Mouse (Mus musculus): ENCODE results near the gene Lgals2. TPM values are rescaled to one million over a fixed set of nuclear protein-coding genes. Genes with fewer than 3 reads are reported as not detected.

The Lgals2 gene
- polyA plus RNA-seq, 1 experiment: 0.35 TPM

- TF ChIP-seq CTCF (IDR thresholded peaks at IDR 0.05; ENCODE audit: extremely low read depth, insufficient read depth, low read length): no peak
- TF ChIP-seq POLR2A (IDR thresholded peaks at IDR 0.05; ENCODE audit: extremely low read depth, insufficient read depth, low read length): no peak
- Histone ChIP-seq H3K27ac (ENCODE audit: insufficient read depth, low read length) (no peak overlapping the region), H3K4me3 (ENCODE audit: insufficient read depth, low read length) (no peak overlapping the region), H3K4me1 (ENCODE audit: control insufficient read depth, insufficient read depth, low read length) (0 out of 2 replicates have a peak, but pooled peaks cover 2% of the 10 kb centered on the region)
These were observed 24.3 kb downstream of the Lgals2 start for GRCm38 (mm10) chr15:78830742-78831719.

GRCm38 (mm10) chr15:78829636-78830035, 25.7 kb downstream of the Lgals2 start:
- H3K4me3 ChIP-seq (ENCODE audit: insufficient read depth, low read length): no peak overlapping the region
- TF ChIP-seq POLR2A (IDR thresholded peaks at IDR 0.05; ENCODE audit: extremely low read depth, insufficient read depth, low read length): no peak
- no peak for TF ChIP-seq CTCF (IDR thresholded peaks at IDR 0.05; ENCODE audit: extremely low read depth, insufficient read depth, low read length)
- H3K4me1 ChIP-seq (ENCODE audit: control insufficient read depth, insufficient read depth, low read length): no peaks in the 10 kb centered on the region
- no peak overlapping the region for H3K27ac ChIP-seq (ENCODE audit: insufficient read depth, low read length)

GRCm38 (mm10) chr15:78828315-78828714, 27.0 kb downstream of the Lgals2 start:
- H3K4me3 ChIP-seq (ENCODE audit: insufficient read depth, low read length): no peak overlapping the region
- TF ChIP-seq CTCF (IDR thresholded peaks at IDR 0.05; ENCODE audit: extremely low read depth, insufficient read depth, low read length): no peak
- TF ChIP-seq POLR2A (IDR thresholded peaks at IDR 0.05; ENCODE audit: extremely low read depth, insufficient read depth, low read length): no peak
- H3K4me1 ChIP-seq (ENCODE audit: control insufficient read depth, insufficient read depth, low read length): no peaks in the 10 kb centered on the region
- no peak overlapping the region for H3K27ac ChIP-seq (ENCODE audit: insufficient read depth, low read length)

- TF ChIP-seq CTCF (IDR thresholded peaks at IDR 0.05; ENCODE audit: extremely low read depth, insufficient read depth, low read length): peak; percentile 86
- TF ChIP-seq POLR2A (IDR thresholded peaks at IDR 0.05; ENCODE audit: extremely low read depth, insufficient read depth, low read length): no peak
- no peak overlapping the region for H3K27ac ChIP-seq (ENCODE audit: insufficient read depth, low read length)
These were observed 28.8 kb downstream of the Lgals2 start for GRCm38 (mm10) chr15:78826213-78827204.

GRCm38 (mm10) chr15:78816074-78816391, 39.3 kb downstream of the Lgals2 start:
- Histone ChIP-seq H3K27ac (ENCODE audit: insufficient read depth, low read length) (no peak overlapping the region), H3K4me3 (ENCODE audit: insufficient read depth, low read length) (no peak overlapping the region), H3K4me1 (ENCODE audit: control insufficient read depth, insufficient read depth, low read length) (no peaks in the 10 kb centered on the region; the same call in 1 of the 2 replicates)
- TF ChIP-seq POLR2A (IDR thresholded peaks at IDR 0.05; ENCODE audit: extremely low read depth, insufficient read depth, low read length): no peak
- TF ChIP-seq CTCF (IDR thresholded peaks at IDR 0.05; ENCODE audit: extremely low read depth, insufficient read depth, low read length): no peak

More at GRCm38 (mm10) chr15:78826213-78827204, 28.8 kb downstream of the Lgals2 start:
- no peak overlapping the region for H3K4me3 ChIP-seq (ENCODE audit: insufficient read depth, low read length)
- H3K4me1 ChIP-seq (ENCODE audit: control insufficient read depth, insufficient read depth, low read length): no peaks in the 10 kb centered on the region

- Histone ChIP-seq H3K4me3 (ENCODE audit: insufficient read depth, low read length) (no peak overlapping the region), H3K4me1 (ENCODE audit: control insufficient read depth, insufficient read depth, low read length) (no peaks in the 10 kb centered on the region; the same call in 1 of the 2 replicates), H3K27ac (ENCODE audit: insufficient read depth, low read length) (no peak overlapping the region)
- TF ChIP-seq CTCF (IDR thresholded peaks at IDR 0.05; ENCODE audit: extremely low read depth, insufficient read depth, low read length): no peak
- TF ChIP-seq POLR2A (IDR thresholded peaks at IDR 0.05; ENCODE audit: extremely low read depth, insufficient read depth, low read length): no peak
These were observed 39.8 kb downstream of the Lgals2 start for GRCm38 (mm10) chr15:78815314-78816073.

GRCm38 (mm10) chr15:78813603-78814002, 41.7 kb downstream of the Lgals2 start:
- no peak for TF ChIP-seq POLR2A (IDR thresholded peaks at IDR 0.05; ENCODE audit: extremely low read depth, insufficient read depth, low read length)
- no peak for TF ChIP-seq CTCF (IDR thresholded peaks at IDR 0.05; ENCODE audit: extremely low read depth, insufficient read depth, low read length)
- H3K4me3 ChIP-seq (ENCODE audit: insufficient read depth, low read length): no peak overlapping the region
- H3K27ac ChIP-seq (ENCODE audit: insufficient read depth, low read length): no peak overlapping the region
- H3K4me1 ChIP-seq (ENCODE audit: control insufficient read depth, insufficient read depth, low read length): no peaks in the 10 kb centered on the region; the same call in 1 of the 2 replicates

- Histone ChIP-seq H3K27ac (ENCODE audit: insufficient read depth, low read length) (no peak overlapping the region), H3K4me3 (ENCODE audit: insufficient read depth, low read length) (no peak overlapping the region), H3K4me1 (ENCODE audit: control insufficient read depth, insufficient read depth, low read length) (no peaks in the 10 kb centered on the region; the same call in 1 of the 2 replicates)
- TF ChIP-seq POLR2A (IDR thresholded peaks at IDR 0.05; ENCODE audit: extremely low read depth, insufficient read depth, low read length) (no peak), CTCF (IDR thresholded peaks at IDR 0.05; ENCODE audit: extremely low read depth, insufficient read depth, low read length) (no peak)
These were observed 45.2 kb downstream of the Lgals2 start for GRCm38 (mm10) chr15:78810146-78810545.

Data from cortical plate, adult 2 months (tissue).